20 mouse cellular contexts compared by ENCODE assay signal in genomic region chr16:8761005-8761404, GRCm38 (mm10). TPM values are rescaled to one million over a fixed set of nuclear protein-coding genes. Genes with fewer than 3 reads are reported as not detected.
A peak's percentile ranks its signal among the peaks of the same experiment; 100 is the strongest.
DNase-seq lines count a peak whose midpoint lies in the region; ATAC-seq lines count a peak whose summit lies in the region.
"Had no signal": no experiment of that assay in that cellular context is flagged by ENCODE, and none has a peak within 500 bp of the region (broad histone marks: within the 10 kb centered on the region; RNA-seq: fewer than 3 reads in every experiment).

No protein-coding gene starts in this region.

- peak overlapping the region; percentile 42 for H3K4me2 ChIP-seq in liver, embryonic 12.5 days
- H3K4me2 ChIP-seq in liver, embryonic 16.5 days (ENCODE audit: low read depth, low read length), result peak overlapping the region; percentile 7; the same call in 1 of the 2 replicates
- no peak overlapping the region for H3K4me2 ChIP-seq in neural tube, embryonic 15.5 days
- H3K4me2 ChIP-seq: embryonic facial prominence, embryonic 13.5 days; forebrain, embryonic 15.5 days; heart, embryonic 13.5 days; hindbrain, embryonic 12.5 days had no signal

- H3K27ac ChIP-seq in liver, embryonic 12.5 days, result peak overlapping the region; percentile 90
- peak overlapping the region; percentile 83 for H3K27ac ChIP-seq in liver, embryonic 16.5 days (ENCODE audit: low read length)
- no peak overlapping the region for H3K27ac ChIP-seq in neural tube, embryonic 15.5 days (replicated peaks)
- H3K27ac ChIP-seq: embryonic facial prominence, embryonic 13.5 days; forebrain, embryonic 15.5 days; heart, embryonic 13.5 days; hindbrain, embryonic 12.5 days had no signal

- peaks cover 93% of the 10 kb centered on the region for H3K4me1 ChIP-seq in erythroblast, embryonic 14.5 days (ENCODE audit: control insufficient read depth)
- H3K4me1 ChIP-seq in liver, embryonic 12.5 days, result peaks cover 85% of the 10 kb centered on the region
- peaks cover 58% of the 10 kb centered on the region for H3K4me1 ChIP-seq in liver, embryonic 16.5 days (ENCODE audit: control insufficient read depth, low read depth, low read length)
- H3K4me1 ChIP-seq in neural tube, embryonic 15.5 days, result no peaks in the 10 kb centered on the region
- H3K4me1 ChIP-seq: embryonic facial prominence, embryonic 13.5 days; forebrain, embryonic 15.5 days; hindbrain, embryonic 12.5 days had no signal

- peaks cover 9% of the 10 kb centered on the region for H3K36me3 ChIP-seq in erythroblast, embryonic 14.5 days (ENCODE audit: control insufficient read depth)
- H3K36me3 ChIP-seq in liver, embryonic 12.5 days, result no peaks in the 10 kb centered on the region
- no peaks in the 10 kb centered on the region for H3K36me3 ChIP-seq in liver, embryonic 16.5 days (ENCODE audit: control insufficient read depth, insufficient read depth)
- H3K36me3 ChIP-seq in neural tube, embryonic 15.5 days, result no peaks in the 10 kb centered on the region
- H3K36me3 ChIP-seq: embryonic facial prominence, embryonic 13.5 days; forebrain, embryonic 15.5 days; heart, embryonic 13.5 days; hindbrain, embryonic 12.5 days had no signal

- peak overlapping the region; percentile 44 for H3K4me3 ChIP-seq in erythroblast, embryonic 14.5 days (replicated peaks)
- H3K4me3 ChIP-seq in liver, embryonic 12.5 days, result no peak overlapping the region
- no peak overlapping the region for H3K4me3 ChIP-seq in liver, embryonic 16.5 days (ENCODE audit: low read depth, low read length)
- H3K4me3 ChIP-seq in neural tube, embryonic 15.5 days (replicated peaks), result no peak overlapping the region
- H3K4me3 ChIP-seq: embryonic facial prominence, embryonic 13.5 days; forebrain, embryonic 15.5 days; heart, embryonic 13.5 days; hindbrain, embryonic 12.5 days had no signal

- ATAC-seq in liver, embryonic 12.5 days, result peak; percentile 59
- ATAC-seq in liver, embryonic 16.5 days (ENCODE audit: low read depth), result peak; percentile 60
- ATAC-seq in neural tube, embryonic 15.5 days (ENCODE audit: low FRiP score), result no peak
- ATAC-seq: activated CD4-positive, CD25-positive, alpha-beta regulatory T cell, adult 4 months; forebrain, embryonic 15.5 days; hindbrain, embryonic 16.5 days; Patski had no signal

- 64% methylated on average over 7 of the region's 7 CpGs for WGBS in liver, embryonic 12.5 days (ENCODE audit: insufficient replicate concordance)
- WGBS in liver, embryonic 16.5 days (ENCODE audit: insufficient replicate concordance), result 61% methylated on average over 7 of the region's 7 CpGs
- WGBS in neural tube, embryonic 15.5 days, result 89% methylated on average over 7 of the region's 7 CpGs

- H3K27me3 ChIP-seq in erythroblast, embryonic 14.5 days (ENCODE audit: control insufficient read depth), result no peaks in the 10 kb centered on the region
- no peaks in the 10 kb centered on the region for H3K27me3 ChIP-seq in liver, embryonic 12.5 days (replicated peaks)
- no peaks in the 10 kb centered on the region for H3K27me3 ChIP-seq in liver, embryonic 16.5 days (ENCODE audit: control insufficient read depth, insufficient read depth, low read depth, low read length)
- no peaks in the 10 kb centered on the region for H3K27me3 ChIP-seq in neural tube, embryonic 15.5 days (replicated peaks)
- H3K27me3 ChIP-seq: CH12.LX; embryonic facial prominence, embryonic 13.5 days; forebrain, embryonic 15.5 days; heart, embryonic 13.5 days; hindbrain, embryonic 12.5 days; Patski had no signal

- H3K9me3 ChIP-seq in erythroblast, embryonic 14.5 days (ENCODE audit: control insufficient read depth, low read length), result no peaks in the 10 kb centered on the region
- no peaks in the 10 kb centered on the region for H3K9me3 ChIP-seq in liver, embryonic 12.5 days (replicated peaks)
- no peaks in the 10 kb centered on the region for H3K9me3 ChIP-seq in liver, embryonic 16.5 days (replicated peaks; ENCODE audit: control insufficient read depth, low read length)
- H3K9me3 ChIP-seq in neural tube, embryonic 15.5 days (replicated peaks), result no peaks in the 10 kb centered on the region
- H3K9me3 ChIP-seq: embryonic facial prominence, embryonic 13.5 days; forebrain, embryonic 15.5 days; heart, embryonic 13.5 days; hindbrain, embryonic 12.5 days had no signal

- H3K9ac ChIP-seq in liver, embryonic 12.5 days, result peak overlapping the region; percentile 65; the same call in 1 of the 2 replicates
- no peak overlapping the region for H3K9ac ChIP-seq in liver, embryonic 16.5 days (ENCODE audit: low read depth, low read length)
- no peak overlapping the region for H3K9ac ChIP-seq in neural tube, embryonic 15.5 days (replicated peaks)
- H3K9ac ChIP-seq: embryonic facial prominence, embryonic 13.5 days; forebrain, embryonic 15.5 days; heart, embryonic 13.5 days; hindbrain, embryonic 12.5 days had no signal

- no peak for DNase-seq in urinary bladder, adult 2 months (ENCODE audit: low spot score)
- DNase-seq in lung, adult 18-20 months, result no peak
- DNase-seq: adrenal gland, postnatal 25 days; cerebellum, adult 2 months; cerebellum, postnatal 10 days; gastrocnemius, postnatal 36 days; heart, adult 11 months; heart, postnatal 36 days had no signal

RNA-seq across cellular contexts. Expression of gene Usp7, which starts 31.1 kb away (rescaled TPM):
- polyA plus RNA-seq in erythroblast, embryonic 14.5 days (2012), result 6.0 and 6.8 TPM in 2 replicates
- 32.9 and 33.5 TPM in 2 replicates for polyA plus RNA-seq in liver, embryonic 12.5 days (2016; fragmentation: Nextera tagmentation; extraction: Ambion mirVana)
- polyA plus RNA-seq in liver, embryonic 16.5 days (2015; fragmentation: Nextera tagmentation; extraction: Ambion mirVana), result 22.4 and 22.6 TPM in 2 replicates
- 61.8 and 67.7 TPM in 2 replicates for polyA plus RNA-seq in urinary bladder, adult 2 months (2012; rRNA removed)
- 27.8 TPM in 2 replicates for polyA plus RNA-seq in neural tube, embryonic 15.5 days (2015; fragmentation: Nextera tagmentation; extraction: Ambion mirVana)
